Comparison of ENCODE assay signal across 10 mouse cellular contexts in the genomic region with DNA sequence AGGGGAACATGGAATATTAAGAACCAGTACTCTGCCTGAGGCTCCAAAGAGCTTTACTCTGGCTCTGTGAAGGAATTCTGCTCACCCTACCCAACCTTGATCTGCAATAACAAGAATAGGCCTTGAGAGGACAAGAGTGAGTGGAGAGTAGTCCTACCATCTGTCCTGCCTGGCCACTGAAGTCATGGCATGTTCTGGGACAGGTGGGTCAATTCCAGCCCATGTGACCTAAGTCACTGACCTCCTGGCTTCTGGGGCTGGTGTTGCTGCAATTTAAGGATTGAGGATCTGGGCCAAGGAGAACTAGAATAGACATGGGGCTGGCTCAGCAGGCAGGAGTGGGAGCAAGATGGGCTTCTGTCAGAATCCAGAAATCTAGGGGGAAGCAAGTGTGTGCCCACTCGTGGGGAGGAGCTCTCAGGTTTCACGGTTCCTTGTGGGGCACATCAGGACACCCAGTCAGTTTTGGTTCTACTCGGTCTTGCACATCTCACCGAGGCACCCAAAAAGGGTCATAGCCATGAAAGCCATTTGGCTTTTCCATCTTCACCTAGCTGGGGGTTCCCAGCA. TPM values are rescaled to one million over a fixed set of nuclear protein-coding genes. Genes with fewer than 3 reads are reported as not detected.
A peak's percentile ranks its signal among the peaks of the same experiment; 100 is the strongest.
DNase-seq lines count a peak whose midpoint lies in the region; ATAC-seq and TF ChIP-seq lines count a peak whose summit lies in the region.
"Had no signal": no experiment of that assay in that cellular context is flagged by ENCODE, and none has a peak within 500 bp of the region (broad histone marks: within the 10 kb centered on the region; RNA-seq: fewer than 3 reads in every experiment).

No protein-coding gene starts in this region.

- ATAC-seq in heart, embryonic 13.5 days (ENCODE audit: extremely low read depth, insufficient number of reproducible peaks, low FRiP score, low TSS enrichment): no peak
- ATAC-seq in embryonic facial prominence, embryonic 15.5 days (ENCODE audit: insufficient number of reproducible peaks, low FRiP score, low TSS enrichment, low read depth): no peak
- no peak for ATAC-seq in hindbrain, postnatal 0 days

- intact Hi-C loops in heart, postnatal 14 days (cut with DNase I): no loop called here

- no peak for DNase-seq in heart, postnatal 14 days
- DNase-seq in hindbrain, postnatal 0 days (ENCODE audit: low spot score): no peak
- no peak for DNase-seq in thymus, postnatal 4 days
- no peak for DNase-seq in thymus, postnatal 10 days (ENCODE audit: low spot score in 2 of 2)
- DNase-seq in B cell, adult 2 months: no peak

- H3K4me3 ChIP-seq in heart, embryonic 13.5 days: peak overlapping the region; percentile 49
- peak overlapping the region; percentile 72 for H3K4me3 ChIP-seq in E14TG2a.4 (replicated peaks; ENCODE audit: low read length)
- peak overlapping the region; percentile 46; the same call in 1 of the 2 replicates for H3K4me3 ChIP-seq in embryonic facial prominence, embryonic 15.5 days (replicated peaks)
- H3K4me3 ChIP-seq in hindbrain, postnatal 0 days (ENCODE audit: low read length): no peak overlapping the region
- H3K4me3 ChIP-seq: erythroblast, embryonic 14.5 days had no signal

- WGBS in heart, embryonic 13.5 days: 53% methylated on average over 4 of the region's 4 CpGs
- 49% methylated on average over 4 of the region's 4 CpGs for WGBS in embryonic facial prominence, embryonic 15.5 days
- WGBS in hindbrain, postnatal 0 days: 46% methylated on average over 4 of the region's 4 CpGs

- peaks cover 17% of the 10 kb centered on the region for H3K4me1 ChIP-seq in heart, embryonic 13.5 days
- peaks cover 31% of the 10 kb centered on the region for H3K4me1 ChIP-seq in E14TG2a.4 (replicated peaks; ENCODE audit: low read depth, low read length)
- H3K4me1 ChIP-seq in embryonic facial prominence, embryonic 15.5 days: peaks cover 12% of the 10 kb centered on the region
- no peaks in the 10 kb centered on the region for H3K4me1 ChIP-seq in hindbrain, postnatal 0 days (ENCODE audit: insufficient read depth, low read length)

- H3K27me3 ChIP-seq in heart, embryonic 13.5 days (replicated peaks): peaks cover 87% of the 10 kb centered on the region
- H3K27me3 ChIP-seq in E14TG2a.4 (ENCODE audit: insufficient read depth, low read length): peaks cover 95% of the 10 kb centered on the region
- peaks cover 62% of the 10 kb centered on the region for H3K27me3 ChIP-seq in embryonic facial prominence, embryonic 15.5 days
- no peaks in the 10 kb centered on the region for H3K27me3 ChIP-seq in hindbrain, postnatal 0 days (ENCODE audit: insufficient read depth, low read length)

- H3K36me3 ChIP-seq in heart, embryonic 13.5 days: peaks cover 43% of the 10 kb centered on the region
- no peaks in the 10 kb centered on the region for H3K36me3 ChIP-seq in E14TG2a.4 (ENCODE audit: insufficient read depth, low read length)
- no peaks in the 10 kb centered on the region for H3K36me3 ChIP-seq in embryonic facial prominence, embryonic 15.5 days
- H3K36me3 ChIP-seq in hindbrain, postnatal 0 days (ENCODE audit: insufficient read depth, low read length): no peaks in the 10 kb centered on the region; the same call in 1 of the 2 replicates

- H3K4me2 ChIP-seq in heart, embryonic 13.5 days: peak overlapping the region; percentile 74
- peak overlapping the region; percentile 92 for H3K4me2 ChIP-seq in embryonic facial prominence, embryonic 15.5 days (replicated peaks)
- H3K4me2 ChIP-seq in hindbrain, postnatal 0 days (ENCODE audit: low read depth, low read length): peak overlapping the region; percentile 63

- H3K9ac ChIP-seq in heart, embryonic 13.5 days: no peak overlapping the region
- no peak overlapping the region for H3K9ac ChIP-seq in embryonic facial prominence, embryonic 15.5 days
- H3K9ac ChIP-seq in hindbrain, postnatal 0 days (replicated peaks; ENCODE audit: low read length): no peak overlapping the region

- no peaks in the 10 kb centered on the region for H3K9me3 ChIP-seq in heart, embryonic 13.5 days
- no peaks in the 10 kb centered on the region for H3K9me3 ChIP-seq in E14TG2a.4 (ENCODE audit: low read length)
- no peaks in the 10 kb centered on the region for H3K9me3 ChIP-seq in embryonic facial prominence, embryonic 15.5 days (replicated peaks)
- H3K9me3 ChIP-seq in hindbrain, postnatal 0 days (ENCODE audit: low read length): no peaks in the 10 kb centered on the region

- H3K27ac ChIP-seq in heart, embryonic 13.5 days (replicated peaks): no peak overlapping the region
- no peak overlapping the region for H3K27ac ChIP-seq in embryonic facial prominence, embryonic 15.5 days (replicated peaks)
- H3K27ac ChIP-seq in hindbrain, postnatal 0 days: no peak overlapping the region

- no peak for TF ChIP-seq CTCF in E14TG2a.4 (conservative IDR thresholded peaks at IDR 0.05; ENCODE audit: low read length)
- TF ChIP-seq CTCF in hindbrain, postnatal 0 days (IDR thresholded peaks at IDR 0.05; ENCODE audit: low read depth): no peak

RNA-seq across cellular contexts. Expression of gene Eef1a2, which starts 9.8 kb away (rescaled TPM):
- polyA plus RNA-seq in heart, embryonic 13.5 days (2015; fragmentation: Nextera tagmentation; extraction: Ambion mirVana): 7.8 and 9.7 TPM in 2 replicates
- total RNA-seq in heart, postnatal 14 days (2021): 1,000 to 10,000 TPM in 1 of 2 experiments, 100 to 1,000 TPM in 1; 981 to 1,021 TPM
- 0.21 and 0.25 TPM in 2 replicates for polyA plus RNA-seq in embryonic facial prominence, embryonic 15.5 days (2015; fragmentation: Nextera tagmentation; extraction: Ambion mirVana)
- total RNA-seq in hindbrain, postnatal 0 days (2014; rRNA removed): 304 and 351 TPM in 2 replicates
- polyA plus RNA-seq in hindbrain, postnatal 0 days (2015; fragmentation: Nextera tagmentation; extraction: Ambion mirVana): 24.7 and 26.7 TPM in 2 replicates
- total RNA-seq: MEL had no signal
- polyA plus RNA-seq: erythroblast, embryonic 14.5 days had no signal

RNA-seq across cellular contexts. Expression of gene Kcnq2, which starts 12.0 kb away (rescaled TPM):
- 0.19 TPM in 2 replicates for polyA plus RNA-seq in heart, embryonic 13.5 days (2015; fragmentation: Nextera tagmentation; extraction: Ambion mirVana)
- total RNA-seq in heart, postnatal 14 days (2021): under 1 TPM in 1 of 2 experiments, not detected in 1; 0.22 TPM
- 0.39 and 0.42 TPM in 2 replicates for polyA plus RNA-seq in embryonic facial prominence, embryonic 15.5 days (2015; fragmentation: Nextera tagmentation; extraction: Ambion mirVana)
- total RNA-seq in hindbrain, postnatal 0 days (2014; rRNA removed): 128 and 142 TPM in 2 replicates
- 32.3 and 34.6 TPM in 2 replicates for polyA plus RNA-seq in hindbrain, postnatal 0 days (2015; fragmentation: Nextera tagmentation; extraction: Ambion mirVana)

RNA-seq across cellular contexts. Expression of gene Ppdpf, which starts 40.0 kb away (rescaled TPM):
- polyA plus RNA-seq in heart, embryonic 13.5 days (2015; fragmentation: Nextera tagmentation; extraction: Ambion mirVana): 180 and 188 TPM in 2 replicates
- total RNA-seq in heart, postnatal 14 days (2021): 10 to 100 TPM; 45.2 to 49.2 TPM
- polyA plus RNA-seq in embryonic facial prominence, embryonic 15.5 days (2015; fragmentation: Nextera tagmentation; extraction: Ambion mirVana): 268 and 282 TPM in 2 replicates
- total RNA-seq in hindbrain, postnatal 0 days (2014; rRNA removed): 300 and 340 TPM in 2 replicates
- 329 and 347 TPM in 2 replicates for polyA plus RNA-seq in hindbrain, postnatal 0 days (2015; fragmentation: Nextera tagmentation; extraction: Ambion mirVana)

RNA-seq across cellular contexts. Expression of gene Ptk6, which starts 55.5 kb away (rescaled TPM):
- polyA plus RNA-seq in heart, embryonic 13.5 days (2015; fragmentation: Nextera tagmentation; extraction: Ambion mirVana): 0.05 TPM in 1 of 2 replicates, not detected in the other
- not detected for total RNA-seq in heart, postnatal 14 days (2021)
- polyA plus RNA-seq in embryonic facial prominence, embryonic 15.5 days (2015; fragmentation: Nextera tagmentation; extraction: Ambion mirVana): 1.5 and 1.6 TPM in 2 replicates
- total RNA-seq in hindbrain, postnatal 0 days (2014; rRNA removed): not detected in 2 replicates
- not detected in 2 replicates for polyA plus RNA-seq in hindbrain, postnatal 0 days (2015; fragmentation: Nextera tagmentation; extraction: Ambion mirVana)
- total RNA-seq: MEL had no signal
- polyA plus RNA-seq: erythroblast, embryonic 14.5 days had no signal

Comparison
In these comparisons a context has a peak if more than half of its experiments do, and no peak if none do; other contexts are left out.
1. RNA of gene Kcnq2, which starts 12.0 kb away (polyA plus RNA-seq): 32.3 to 34.6 TPM in hindbrain, postnatal 0 days; 0.39 to 0.42 TPM in embryonic facial prominence, embryonic 15.5 days and 0.19 TPM in heart, embryonic 13.5 days; every median in the first group is over 10 times any median in the second.
2. Peak in every context shown above with its lines, with median percentiles within 50 percentile points of each other: H3K4me2 ChIP-seq.